Mouse (Mus musculus) lung, adult 2 months (tissue): ENCODE results near the gene Stpg1.
A peak's percentile ranks its signal among the peaks of the same experiment; 100 is the strongest.

Experiments used
- CTCF ChIP-seq: fragments of 200-500 bp; IDR thresholded peaks from 2 replicates; pipeline ENCODE4 v1.5.1; 2011; ENCODE audit warnings: mild to moderate bottlenecking, low read length, control low read depth; ENCODE audit not compliant: insufficient read depth
- POLR2A ChIP-seq: fragments of 200-500 bp; IDR thresholded peaks from 2 replicates; pipeline ENCODE4 v1.6.1; 2011; ENCODE audit warnings: low read depth, mild to moderate bottlenecking, control low read depth, low read length, borderline replicate concordance; ENCODE audit errors: extremely low read depth

GRCm38 (mm10) chr4:135516351-135517316 lies 22.0 kb downstream of the Stpg1 start:
- TF ChIP-seq CTCF (peak; percentile 89), POLR2A (no peak)
